Mouse (Mus musculus): ENCODE measurements around the gene Tmub2. TPM values are rescaled to one million over a fixed set of nuclear protein-coding genes. Genes with fewer than 3 reads are reported as not detected.

Gene Tmub2
- polyA plus RNA-seq, 1 experiment from 2014 or later: 48.9 TPM

DNA sequence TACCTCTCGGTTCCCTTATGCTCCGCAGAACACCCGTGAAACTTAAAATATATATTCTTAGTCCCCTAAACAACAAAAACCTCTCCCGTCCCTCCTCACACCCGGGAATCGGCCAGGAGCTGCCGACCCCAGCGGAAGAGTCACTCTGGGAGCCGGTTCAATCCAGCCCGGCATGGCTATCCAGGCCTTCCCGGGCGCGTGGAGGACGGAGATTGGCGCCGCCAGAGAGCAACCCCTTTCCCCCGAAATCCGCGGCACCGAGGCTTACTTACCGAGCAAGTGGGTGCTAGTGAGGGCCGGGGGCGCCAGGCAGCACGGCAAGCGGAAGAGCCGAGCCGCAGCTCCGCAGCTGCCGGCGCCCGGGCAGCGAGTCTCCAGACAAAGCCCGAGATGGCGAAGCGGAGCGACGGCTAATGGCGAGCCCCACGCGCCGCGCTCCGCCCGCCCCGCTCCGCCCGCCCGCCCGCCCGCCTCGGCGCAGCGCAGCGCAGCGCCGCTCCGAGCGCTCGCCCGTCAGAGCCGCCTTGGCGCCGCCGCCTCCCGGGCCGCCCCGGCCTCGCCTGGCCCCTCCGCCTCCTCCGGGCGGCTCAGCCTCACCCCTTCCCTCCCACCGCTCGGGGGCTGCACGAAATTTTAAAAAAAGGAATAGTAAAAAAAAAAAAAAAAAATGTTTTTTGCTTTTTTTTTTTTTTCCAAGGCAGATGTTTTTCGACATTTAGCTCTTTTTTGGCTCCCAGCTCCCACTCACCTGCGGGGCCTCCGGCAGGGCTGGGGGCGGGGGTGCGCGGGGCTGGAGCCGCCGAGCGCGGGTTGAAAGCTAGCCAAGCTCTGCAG, 34.1 kb downstream of the Tmub2 start:
- peak overlapping the region; percentile 99 for H3K4me3 ChIP-seq
- peak overlapping the region; percentile 89 for H3K4me2 ChIP-seq (replicated peaks)
- peak overlapping the region; percentile 100 for H3K27ac ChIP-seq
- 1% methylated on average over 74 of the region's 84 CpGs for WGBS
- H3K9me3 ChIP-seq: no peaks in the 10 kb centered on the region
- peak overlapping the region; percentile 100 for H3K9ac ChIP-seq
- H3K36me3 ChIP-seq: peaks cover 12% of the 10 kb centered on the region
- ATAC-seq (ENCODE audit: insufficient number of reproducible peaks, insufficient read depth, low FRiP score, low TSS enrichment): no peak
- H3K4me1 ChIP-seq: peaks cover 21% of the 10 kb centered on the region
- no peaks in the 10 kb centered on the region for H3K27me3 ChIP-seq

DNA sequence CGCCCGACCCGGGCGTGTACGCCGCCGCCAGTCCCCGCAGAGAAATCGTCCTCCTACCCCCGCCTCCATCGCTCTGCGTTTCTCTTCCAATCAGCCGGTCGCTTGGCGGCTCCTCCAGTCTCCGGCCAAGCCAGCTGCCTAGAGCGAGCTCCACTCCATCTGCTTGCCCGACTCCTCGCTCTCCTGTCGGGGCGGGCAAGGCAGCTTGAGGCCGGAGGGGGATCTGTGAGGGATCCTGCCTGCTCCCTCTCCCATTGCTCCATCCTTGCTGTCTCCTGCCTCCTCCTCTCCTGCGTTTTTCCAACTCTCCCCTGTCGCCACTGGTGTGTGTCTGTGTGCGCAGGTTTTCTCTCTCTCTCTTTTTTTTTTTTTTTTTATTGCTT, 34.7 kb downstream of the Tmub2 start, which contains the start of gene Ubtf:
Ubtf (minus strand) TSS at position 333 of the 383 bp plus-strand sequence.
- peaks cover 6% of the 10 kb centered on the region for H3K36me3 ChIP-seq
- H3K4me1 ChIP-seq: peaks cover 21% of the 10 kb centered on the region
- peak within 1 kb of the TSS; percentile 100 for H3K9ac ChIP-seq
- H3K27me3 ChIP-seq: no peaks in the 10 kb centered on the region
- H3K4me2 ChIP-seq (replicated peaks): peak within 1 kb of the TSS; percentile 89
- peak within 1 kb of the TSS; percentile 99 for H3K4me3 ChIP-seq
- peak within 1 kb of the TSS; percentile 100 for H3K27ac ChIP-seq
- ATAC-seq (ENCODE audit: insufficient number of reproducible peaks, insufficient read depth, low FRiP score, low TSS enrichment): no peak; the same call in 1 of the 2 replicates
- no peaks in the 10 kb centered on the region for H3K9me3 ChIP-seq
- 0% methylated on average over 25 of the region's 25 CpGs for WGBS

DNA sequence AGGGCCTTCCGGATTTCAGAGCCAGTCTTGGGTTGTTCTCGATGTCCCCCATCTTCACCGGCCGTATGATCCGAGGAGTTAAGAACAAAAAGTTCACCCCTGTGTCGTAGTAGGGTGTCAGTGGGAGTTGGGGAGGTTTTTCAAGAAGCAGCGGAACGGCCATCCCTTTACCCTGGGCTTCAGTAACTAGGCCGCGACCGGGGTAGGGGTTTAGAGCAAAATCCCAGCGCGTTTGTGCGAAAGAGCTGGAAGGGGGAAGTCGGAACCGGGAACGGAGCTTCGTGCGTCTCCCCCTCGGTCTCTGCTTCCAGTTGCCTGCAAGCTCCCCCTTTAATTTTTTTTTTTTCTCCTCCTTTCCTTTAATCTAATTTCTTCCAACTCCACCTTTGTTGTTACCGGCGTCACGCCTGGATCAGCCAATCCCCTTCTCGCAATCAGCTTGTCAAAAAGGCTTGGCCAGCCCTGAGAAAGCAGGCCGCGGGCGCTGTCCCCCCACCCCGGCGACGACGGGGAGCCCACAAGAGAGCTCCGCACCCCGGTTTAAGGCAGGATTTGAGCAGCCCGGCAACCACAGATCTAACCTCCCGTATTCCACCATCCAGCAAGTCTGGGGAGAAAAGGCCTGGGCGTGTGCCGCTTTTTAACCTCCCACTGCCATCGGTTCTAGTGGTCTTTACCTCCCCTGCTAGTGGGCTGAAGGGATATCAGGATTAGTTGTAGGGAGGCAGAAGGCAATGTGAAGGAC, 35.4 kb downstream of the Tmub2 start:
- WGBS: under 1% methylated on average over 38 of the region's 38 CpGs
- no peaks in the 10 kb centered on the region for H3K9me3 ChIP-seq
- peak overlapping the region; percentile 89 for H3K4me2 ChIP-seq (replicated peaks)
- H3K4me3 ChIP-seq: peak overlapping the region; percentile 99
- ATAC-seq (ENCODE audit: insufficient number of reproducible peaks, insufficient read depth, low FRiP score, low TSS enrichment): no peak
- peak overlapping the region; percentile 100 for H3K9ac ChIP-seq
- H3K27ac ChIP-seq: peak overlapping the region; percentile 100
- no peaks in the 10 kb centered on the region for H3K27me3 ChIP-seq
- H3K4me1 ChIP-seq: peaks cover 21% of the 10 kb centered on the region
- H3K36me3 ChIP-seq: no peaks in the 10 kb centered on the region

GRCm38 (mm10) chr11:102320686-102321005, 35.9 kb downstream of the Tmub2 start:
- 15% methylated on average over 10 of the region's 10 CpGs for WGBS
- peak overlapping the region; percentile 100 for H3K27ac ChIP-seq
- no peaks in the 10 kb centered on the region for H3K27me3 ChIP-seq
- H3K9ac ChIP-seq: peak overlapping the region; percentile 100; the same call in 1 of the 2 replicates
- H3K4me2 ChIP-seq (replicated peaks): peak overlapping the region; percentile 89
- H3K9me3 ChIP-seq: no peaks in the 10 kb centered on the region
- ATAC-seq (ENCODE audit: insufficient number of reproducible peaks, insufficient read depth, low FRiP score, low TSS enrichment): no peak
- H3K4me3 ChIP-seq: peak overlapping the region; percentile 99
- peaks cover 17% of the 10 kb centered on the region for H3K4me1 ChIP-seq
- no peaks in the 10 kb centered on the region for H3K36me3 ChIP-seq

DNA sequence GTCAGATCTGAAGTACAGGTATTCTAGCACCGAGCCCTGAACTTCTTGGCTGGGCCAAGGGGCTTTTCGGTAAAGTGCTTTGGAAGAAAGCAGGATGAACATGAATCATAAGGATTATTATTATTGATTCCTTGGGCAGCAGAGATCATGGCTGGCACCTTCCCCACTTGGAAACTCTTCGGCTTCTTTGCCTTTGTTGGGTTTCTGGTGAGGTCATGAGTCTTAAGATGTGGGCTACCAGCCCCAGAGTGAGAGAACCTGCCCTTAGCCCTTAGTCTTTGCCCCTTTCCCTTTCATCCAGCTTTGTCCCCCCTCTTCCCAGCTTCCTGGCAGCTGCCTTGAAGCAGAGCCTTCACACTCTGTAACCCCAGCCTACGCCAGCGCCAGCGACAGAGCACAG, 37.2 kb downstream of the Tmub2 start:
- no peak overlapping the region for H3K9ac ChIP-seq
- no peak overlapping the region for H3K4me3 ChIP-seq
- no peak for ATAC-seq (ENCODE audit: insufficient number of reproducible peaks, insufficient read depth, low FRiP score, low TSS enrichment)
- H3K4me2 ChIP-seq (replicated peaks): no peak overlapping the region
- 77% methylated on average over 6 of the region's 6 CpGs for WGBS
- H3K36me3 ChIP-seq: no peaks in the 10 kb centered on the region
- H3K9me3 ChIP-seq: no peaks in the 10 kb centered on the region
- peaks cover 9% of the 10 kb centered on the region for H3K4me1 ChIP-seq
- H3K27me3 ChIP-seq: no peaks in the 10 kb centered on the region
- H3K27ac ChIP-seq: no peak overlapping the region

GRCm38 (mm10) chr11:102323516-102323915, 38.8 kb downstream of the Tmub2 start:
- Histone ChIP-seq H3K36me3 (no peaks in the 10 kb centered on the region), H3K4me1 (peaks cover 9% of the 10 kb centered on the region), H3K9ac (no peak overlapping the region), H3K4me3 (no peak overlapping the region), H3K4me2 (replicated peaks) (no peak overlapping the region), H3K9me3 (no peaks in the 10 kb centered on the region), H3K27me3 (no peaks in the 10 kb centered on the region), H3K27ac (no peak overlapping the region)
- ATAC-seq (ENCODE audit: insufficient number of reproducible peaks, insufficient read depth, low FRiP score, low TSS enrichment): no peak
- 77% methylated on average over 1 of the region's 1 CpGs for WGBS

GRCm38 (mm10) chr11:102327250-102327649, 42.5 kb downstream of the Tmub2 start:
- WGBS: 69% methylated on average over 5 of the region's 5 CpGs
- Histone ChIP-seq H3K4me2 (replicated peaks) (no peak overlapping the region), H3K36me3 (no peaks in the 10 kb centered on the region), H3K27ac (no peak overlapping the region), H3K27me3 (no peaks in the 10 kb centered on the region), H3K9me3 (no peaks in the 10 kb centered on the region), H3K4me3 (no peak overlapping the region), H3K4me1 (no peaks in the 10 kb centered on the region), H3K9ac (no peak overlapping the region)
- ATAC-seq (ENCODE audit: insufficient number of reproducible peaks, insufficient read depth, low FRiP score, low TSS enrichment): no peak

GRCm38 (mm10) chr11:102327839-102328238, 43.1 kb downstream of the Tmub2 start:
- no peak overlapping the region for H3K9ac ChIP-seq
- no peaks in the 10 kb centered on the region for H3K4me1 ChIP-seq
- 80% methylated on average over 7 of the region's 7 CpGs for whole genome bisulfite sequencing
- H3K27me3 ChIP-seq: no peaks in the 10 kb centered on the region
- H3K4me2 ChIP-seq (replicated peaks): no peak overlapping the region
- no peaks in the 10 kb centered on the region for H3K9me3 ChIP-seq
- H3K27ac ChIP-seq: no peak overlapping the region
- no peak overlapping the region for H3K4me3 ChIP-seq
- no peaks in the 10 kb centered on the region for H3K36me3 ChIP-seq
- no peak for ATAC-seq (ENCODE audit: insufficient number of reproducible peaks, insufficient read depth, low FRiP score, low TSS enrichment)

GRCm38 (mm10) chr11:102329518-102329917, 44.8 kb downstream of the Tmub2 start:
- Histone ChIP-seq H3K27ac (no peak overlapping the region), H3K4me3 (no peak overlapping the region), H3K27me3 (no peaks in the 10 kb centered on the region), H3K4me2 (replicated peaks) (no peak overlapping the region), H3K9ac (no peak overlapping the region), H3K9me3 (no peaks in the 10 kb centered on the region), H3K4me1 (no peaks in the 10 kb centered on the region), H3K36me3 (no peaks in the 10 kb centered on the region)
- no peak for ATAC-seq (ENCODE audit: insufficient number of reproducible peaks, insufficient read depth, low FRiP score, low TSS enrichment)

GRCm38 (mm10) chr11:102330039-102330438, 45.3 kb downstream of the Tmub2 start:
- Histone ChIP-seq H3K4me3 (no peak overlapping the region), H3K9ac (no peak overlapping the region), H3K9me3 (no peaks in the 10 kb centered on the region), H3K4me2 (replicated peaks) (no peak overlapping the region), H3K36me3 (no peaks in the 10 kb centered on the region), H3K27ac (no peak overlapping the region), H3K4me1 (no peaks in the 10 kb centered on the region), H3K27me3 (no peaks in the 10 kb centered on the region)
- ATAC-seq (ENCODE audit: insufficient number of reproducible peaks, insufficient read depth, low FRiP score, low TSS enrichment): no peak
- 71% methylated on average over 3 of the region's 3 CpGs for WGBS

GRCm38 (mm10) chr11:102331806-102332205, 47.1 kb downstream of the Tmub2 start:
- Histone ChIP-seq H3K9me3 (no peaks in the 10 kb centered on the region), H3K4me3 (no peak overlapping the region), H3K27me3 (no peaks in the 10 kb centered on the region), H3K4me1 (no peaks in the 10 kb centered on the region), H3K27ac (no peak overlapping the region), H3K9ac (no peak overlapping the region), H3K4me2 (replicated peaks) (no peak overlapping the region), H3K36me3 (no peaks in the 10 kb centered on the region)
- WGBS: 58% methylated on average over 4 of the region's 4 CpGs
- no peak for ATAC-seq (ENCODE audit: insufficient number of reproducible peaks, insufficient read depth, low FRiP score, low TSS enrichment)

GRCm38 (mm10) chr11:102333061-102333460, 48.3 kb downstream of the Tmub2 start:
- ATAC-seq (ENCODE audit: insufficient number of reproducible peaks, insufficient read depth, low FRiP score, low TSS enrichment): no peak
- H3K9ac ChIP-seq: no peak overlapping the region
- H3K27me3 ChIP-seq: no peaks in the 10 kb centered on the region

More at GRCm38 (mm10) chr11:102333061-102333460, 48.3 kb downstream of the Tmub2 start:
- no peak overlapping the region for H3K27ac ChIP-seq
- H3K9me3 ChIP-seq: no peaks in the 10 kb centered on the region
- H3K4me1 ChIP-seq: no peaks in the 10 kb centered on the region
- H3K4me3 ChIP-seq: no peak overlapping the region
- no peak overlapping the region for H3K4me2 ChIP-seq (replicated peaks)
- no peaks in the 10 kb centered on the region for H3K36me3 ChIP-seq
